Mouse (Mus musculus): ENCODE results near the gene Plpp1.

DNA sequence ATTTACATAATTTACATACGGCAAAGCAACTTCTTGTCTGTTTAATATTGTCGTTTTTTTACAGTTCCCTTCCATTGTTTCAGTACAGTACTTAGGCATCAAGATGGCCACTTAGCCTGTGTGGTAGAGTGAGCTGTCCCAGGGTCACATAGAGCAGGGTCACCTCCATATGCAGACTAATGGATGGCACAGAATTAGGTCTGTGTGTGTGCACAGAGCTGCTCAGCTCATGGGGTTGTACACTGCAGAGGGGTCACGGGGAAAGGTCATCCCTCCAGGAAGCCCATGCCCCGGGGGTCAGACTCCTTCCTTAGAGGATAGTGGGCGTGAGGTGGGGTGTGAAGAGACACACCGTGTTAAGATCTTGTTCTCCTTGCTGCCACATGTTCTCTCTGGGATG is 24.9 kb downstream of the Plpp1 start:
- no peak for TF ChIP-seq CTCF (IDR thresholded peaks at IDR 0.05; ENCODE audit: low read depth, low read length)
- TF ChIP-seq POLR2AphosphoS5 (IDR thresholded peaks at IDR 0.05; ENCODE audit: insufficient replicate concordance, low read depth, low read length): no peak
- no peak for TF ChIP-seq GATA1 (IDR thresholded peaks at IDR 0.05; ENCODE audit: borderline replicate concordance, low read length)
- TF ChIP-seq GATA2 (IDR thresholded peaks at IDR 0.05; ENCODE audit: borderline replicate concordance, low read depth, low read length): no peak
- TF ChIP-seq TAL1 (conservative IDR thresholded peaks at IDR 0.05; ENCODE audit: low read depth, low read length): no peak
